Mouse (Mus musculus) limb, embryonic 14.5 days (tissue): ENCODE results near the gene C5ar1. TPM values are rescaled to one million over a fixed set of nuclear protein-coding genes. Genes with fewer than 3 reads are reported as not detected.

Experiments used
- ATAC-seq: fragments of 200-750 bp; cut with Nextera tagmentation; 2 replicates; pipeline ENCODE4 v1.8.0; 2017; ENCODE audit warnings: low read depth, moderate number of reproducible peaks, moderate TSS enrichment; ENCODE audit not compliant: low FRiP score
- DNase-seq: peaks from one replicate; pipeline ENCODE4 v3.0.0-alpha.2; 2015; ENCODE audit warnings: low spot score
- H3K27ac ChIP-seq: fragments of 300-500 bp; sonication (generic); replicated peaks from 2 replicates; pipeline ENCODE4 v1.5.1; 2014; ENCODE audit warnings: low read depth, mild to moderate bottlenecking, low read length, moderate library complexity, mixed read lengths
- H3K27me3 ChIP-seq: fragments of 300-500 bp; sonication (generic); 2 replicates; pipeline ENCODE4 v1.6.1; 2014; ENCODE audit warnings: low read length, mixed read lengths; ENCODE audit not compliant: control insufficient read depth, insufficient read depth
- H3K36me3 ChIP-seq: fragments of 300-500 bp; sonication (generic); 2 replicates; pipeline ENCODE4 v1.6.1; 2014; ENCODE audit warnings: mild to moderate bottlenecking, low read length, moderate library complexity, mixed read lengths; ENCODE audit not compliant: control insufficient read depth, insufficient read depth
- H3K4me1 ChIP-seq: fragments of 300-500 bp; sonication (generic); 2 replicates; pipeline ENCODE4 v1.6.1; 2014; ENCODE audit warnings: antibody characterized with exemption, low read length, mixed read lengths; ENCODE audit not compliant: control insufficient read depth, insufficient read depth
- H3K4me2 ChIP-seq: fragments of 300-500 bp; sonication (generic); replicated peaks from 2 replicates; pipeline ENCODE4 v1.6.1; 2014; ENCODE audit warnings: low read depth, mild to moderate bottlenecking, low read length, moderate library complexity; ENCODE audit not compliant: severe bottlenecking
- H3K4me3 ChIP-seq: fragments of 300-500 bp; sonication (generic); replicated peaks from 2 replicates; pipeline ENCODE4 v1.5.1; 2014; ENCODE audit warnings: low read length
- H3K9ac ChIP-seq: fragments of 300-500 bp; sonication (generic); 2 replicates; pipeline ENCODE4 v1.6.1; 2014; ENCODE audit warnings: mild to moderate bottlenecking, low read depth, low read length, moderate library complexity; ENCODE audit not compliant: severe bottlenecking
- H3K9me3 ChIP-seq: fragments of 300-500 bp; sonication (generic); 2 replicates; pipeline ENCODE4 v1.6.1; 2016; ENCODE audit warnings: low read length; ENCODE audit not compliant: control insufficient read depth
- POLR2A ChIP-seq: fragments of 200-500 bp; IDR thresholded peaks from 2 replicates; pipeline ENCODE4 v1.8.0; 2012; ENCODE audit warnings: inconsistent platforms, mild to moderate bottlenecking, moderate library complexity, borderline replicate concordance; ENCODE audit not compliant: insufficient read depth, insufficient read length; ENCODE audit errors: extremely low read depth
- WGBS: fragments of 180-500 bp; shearing (Covaris S2); extraction: QIAGEN DNeasy Blood & Tissue Kit; methylation state at CpG from one replicate; pipeline ENCODE4 v1.1.7; 2014; 5-methylcytosine and 5-hydroxymethylcytosine counted together
- polyA plus RNA-seq, 2 experiments: library from polyadenylated mRNA; depleted of rRNA in 1 of 2; stranded (reverse) in 1 of 2; unstranded in 1 of 2; fragments of >200 nt; fragmentation: Nextera tagmentation in 1 of 2; extraction: Ambion mirVana in 1 of 2; gene quantifications; 2 replicates each; pipeline versions ENCODE4 v1.2.1 to v1.2.3; 2012 to 2014

C5ar1 gene
- polyA plus RNA-seq, 2 experiments = 3.1 to 3.2 TPM

- 81% methylated on average over 11 of the region's 11 CpGs for WGBS
- Histone ChIP-seq H3K27me3 (no peaks in the 10 kb centered on the region), H3K9me3 (no peaks in the 10 kb centered on the region), H3K27ac (no peak overlapping the region), H3K4me2 (no peak overlapping the region), H3K4me3 (no peak overlapping the region), H3K4me1 (no peaks in the 10 kb centered on the region), H3K36me3 (peaks cover 60% of the 10 kb centered on the region), H3K9ac (no peak overlapping the region)
- ATAC-seq (no peak), DNase-seq (no peak)
- no peak for TF ChIP-seq POLR2A
These were observed 60.8 kb downstream of the C5ar1 start for GRCm38 (mm10) chr7:16198540-16198939.

GRCm38 (mm10) chr7:16197166-16197565 is 62.2 kb downstream of the C5ar1 start:
- DNase-seq = no peak
- Histone ChIP-seq H3K27me3 (no peaks in the 10 kb centered on the region), H3K27ac (no peak overlapping the region), H3K4me3 (no peak overlapping the region), H3K9me3 (no peaks in the 10 kb centered on the region), H3K4me1 (no peaks in the 10 kb centered on the region), H3K4me2 (no peak overlapping the region), H3K36me3 (peaks cover 46% of the 10 kb centered on the region), H3K9ac (no peak overlapping the region)
- WGBS = 63% methylated on average over 5 of the region's 5 CpGs
- ATAC-seq = no peak
- TF ChIP-seq POLR2A = no peak

Other genes starting within 250 kb of the C5ar1 start
- 20.1 and 26.6 TPM in 2 replicates for gene Bicra, start 211.6 kb downstream of the C5ar1 start, polyA plus RNA-seq (2012; rRNA removed)
- gene Bicra, start 211.6 kb downstream of the C5ar1 start, polyA plus RNA-seq (2014; fragmentation: Nextera tagmentation; extraction: Ambion mirVana) = 8.6 and 10.1 TPM in 2 replicates
- 0.26 and 0.35 TPM in 2 replicates for gene Zfp541, start 197.7 kb downstream of the C5ar1 start, polyA plus RNA-seq (2012; rRNA removed)
- 0.17 TPM in 1 of 2 replicates, not detected in the other for gene Zfp541, start 197.7 kb downstream of the C5ar1 start, polyA plus RNA-seq (2014; fragmentation: Nextera tagmentation; extraction: Ambion mirVana)
- gene Napa, start 161.1 kb downstream of the C5ar1 start, polyA plus RNA-seq (2012; rRNA removed) = 212 and 247 TPM in 2 replicates
- 206 and 217 TPM in 2 replicates for gene Napa, start 161.1 kb downstream of the C5ar1 start, polyA plus RNA-seq (2014; fragmentation: Nextera tagmentation; extraction: Ambion mirVana)
- gene Kptn, start 139.6 kb downstream of the C5ar1 start, polyA plus RNA-seq (2012; rRNA removed) = 38.0 and 43.1 TPM in 2 replicates
- gene Kptn, start 139.6 kb downstream of the C5ar1 start, polyA plus RNA-seq (2014; fragmentation: Nextera tagmentation; extraction: Ambion mirVana) = 28.6 and 33.5 TPM in 2 replicates
- 7.3 and 9.8 TPM in 2 replicates for gene Slc8a2, start 129.7 kb downstream of the C5ar1 start, polyA plus RNA-seq (2012; rRNA removed)
- 0.23 and 0.28 TPM in 2 replicates for gene Slc8a2, start 129.7 kb downstream of the C5ar1 start, polyA plus RNA-seq (2014; fragmentation: Nextera tagmentation; extraction: Ambion mirVana)
- gene Meis3, start 84.5 kb downstream of the C5ar1 start, polyA plus RNA-seq (2012; rRNA removed) = 29.3 and 34.2 TPM in 2 replicates
- 15.1 and 16.2 TPM in 2 replicates for gene Meis3, start 84.5 kb downstream of the C5ar1 start, polyA plus RNA-seq (2014; fragmentation: Nextera tagmentation; extraction: Ambion mirVana)
- 17.0 and 25.9 TPM in 2 replicates for gene Dhx34, start 37.5 kb downstream of the C5ar1 start, polyA plus RNA-seq (2012; rRNA removed)
- gene Dhx34, start 37.5 kb downstream of the C5ar1 start, polyA plus RNA-seq (2014; fragmentation: Nextera tagmentation; extraction: Ambion mirVana) = 8.9 and 9.4 TPM in 2 replicates
- gene C5ar2, start 15.4 kb downstream of the C5ar1 start, polyA plus RNA-seq (2012; rRNA removed) = 0.15 and 0.32 TPM in 2 replicates
- gene C5ar2, start 15.4 kb downstream of the C5ar1 start, polyA plus RNA-seq (2014; fragmentation: Nextera tagmentation; extraction: Ambion mirVana) = 0.07 TPM in 1 of 2 replicates, not detected in the other
- gene Inafm1, start 14.1 kb upstream of the C5ar1 start, polyA plus RNA-seq (2012; rRNA removed) = 48.7 and 57.8 TPM in 2 replicates
- 24.3 and 27.4 TPM in 2 replicates for gene Inafm1, start 14.1 kb upstream of the C5ar1 start, polyA plus RNA-seq (2014; fragmentation: Nextera tagmentation; extraction: Ambion mirVana)
- 64.4 and 84.8 TPM in 2 replicates for gene Ccdc9, start 27.3 kb upstream of the C5ar1 start, polyA plus RNA-seq (2012; rRNA removed)
- gene Ccdc9, start 27.3 kb upstream of the C5ar1 start, polyA plus RNA-seq (2014; fragmentation: Nextera tagmentation; extraction: Ambion mirVana) = 15.9 and 17.7 TPM in 2 replicates
- gene Bbc3, start 48.9 kb upstream of the C5ar1 start, polyA plus RNA-seq (2012; rRNA removed) = 7.4 and 11.9 TPM in 2 replicates
- gene Bbc3, start 48.9 kb upstream of the C5ar1 start, polyA plus RNA-seq (2014; fragmentation: Nextera tagmentation; extraction: Ambion mirVana) = 3.7 and 4.0 TPM in 2 replicates
- 143 and 172 TPM in 2 replicates for gene Sae1, start 128.3 kb upstream of the C5ar1 start, polyA plus RNA-seq (2012; rRNA removed)
- 273 and 289 TPM in 2 replicates for gene Sae1, start 128.3 kb upstream of the C5ar1 start, polyA plus RNA-seq (2014; fragmentation: Nextera tagmentation; extraction: Ambion mirVana)
- gene Zc3h4, start 141.4 kb upstream of the C5ar1 start, polyA plus RNA-seq (2012; rRNA removed) = 49.1 and 57.6 TPM in 2 replicates
- 15.7 and 18.9 TPM in 2 replicates for gene Zc3h4, start 141.4 kb upstream of the C5ar1 start, polyA plus RNA-seq (2014; fragmentation: Nextera tagmentation; extraction: Ambion mirVana)
- gene Tmem160, start 193.2 kb upstream of the C5ar1 start, polyA plus RNA-seq (2012; rRNA removed) = 32.8 and 41.6 TPM in 2 replicates
- 42.7 and 51.3 TPM in 2 replicates for gene Tmem160, start 193.2 kb upstream of the C5ar1 start, polyA plus RNA-seq (2014; fragmentation: Nextera tagmentation; extraction: Ambion mirVana)
- 0.03 TPM in 2 replicates for gene Npas1, start 218.2 kb upstream of the C5ar1 start, polyA plus RNA-seq (2012; rRNA removed)
- 0.15 and 0.21 TPM in 2 replicates for gene Npas1, start 218.2 kb upstream of the C5ar1 start, polyA plus RNA-seq (2014; fragmentation: Nextera tagmentation; extraction: Ambion mirVana)